Mouse (Mus musculus): ENCODE results near the gene Zfp689. TPM values are rescaled to one million over a fixed set of nuclear protein-coding genes. Genes with fewer than 3 reads are reported as not detected.

Zfp689 gene
- polyA plus RNA-seq, 1 experiment from 2014 or later, result 16.3 TPM

Small RNA genes lying within 50 kb of the gene (microRNA-seq; reads per million reads assigned to microRNA genes)
- not detected for gene Gm47278
- gene Mir7060, result not detected

Other genes with a start within 250 kb of the Zfp689 start
- gene Tbc1d10b, start 240.7 kb downstream of the Zfp689 start, polyA plus RNA-seq (2016; fragmentation: Nextera tagmentation; extraction: Ambion mirVana), result 46.5 and 47.2 TPM in 2 replicates
- 19.5 and 46.1 TPM in 2 replicates for gene Mylpf, start 240.3 kb downstream of the Zfp689 start, polyA plus RNA-seq (2016; fragmentation: Nextera tagmentation; extraction: Ambion mirVana)
- 61.3 and 67.9 TPM in 2 replicates for gene Zfp553, start 216.1 kb downstream of the Zfp689 start, polyA plus RNA-seq (2016; fragmentation: Nextera tagmentation; extraction: Ambion mirVana)
- 32.7 and 33.2 TPM in 2 replicates for gene Sept1, start 216.0 kb downstream of the Zfp689 start, polyA plus RNA-seq (2016; fragmentation: Nextera tagmentation; extraction: Ambion mirVana)
- 61.3 and 62.8 TPM in 2 replicates for gene Zfp771, start 204.9 kb downstream of the Zfp689 start, polyA plus RNA-seq (2016; fragmentation: Nextera tagmentation; extraction: Ambion mirVana)
- 123 and 147 TPM in 2 replicates for gene Dctpp1, start 188.4 kb downstream of the Zfp689 start, polyA plus RNA-seq (2016; fragmentation: Nextera tagmentation; extraction: Ambion mirVana)
- gene Sephs2, start 175.1 kb downstream of the Zfp689 start, polyA plus RNA-seq (2016; fragmentation: Nextera tagmentation; extraction: Ambion mirVana), result 66.5 and 69.3 TPM in 2 replicates
- gene Itgal, start 152.9 kb downstream of the Zfp689 start, polyA plus RNA-seq (2016; fragmentation: Nextera tagmentation; extraction: Ambion mirVana), result 0.46 and 0.52 TPM in 2 replicates
- 21.3 and 23.1 TPM in 2 replicates for gene Zfp768, start 103.6 kb downstream of the Zfp689 start, polyA plus RNA-seq (2016; fragmentation: Nextera tagmentation; extraction: Ambion mirVana)
- gene Zfp747, start 73.1 kb downstream of the Zfp689 start, polyA plus RNA-seq (2016; fragmentation: Nextera tagmentation; extraction: Ambion mirVana), result 9.3 and 9.7 TPM in 2 replicates
- gene 9130019O22Rik, start 62.0 kb downstream of the Zfp689 start, polyA plus RNA-seq (2016; fragmentation: Nextera tagmentation; extraction: Ambion mirVana), result 5.4 and 6.0 TPM in 2 replicates
- 6.4 and 6.8 TPM in 2 replicates for gene E430018J23Rik, start 55.5 kb downstream of the Zfp689 start, polyA plus RNA-seq (2016; fragmentation: Nextera tagmentation; extraction: Ambion mirVana)
- gene Zfp764, start 42.3 kb downstream of the Zfp689 start, polyA plus RNA-seq (2016; fragmentation: Nextera tagmentation; extraction: Ambion mirVana), result 5.9 and 6.5 TPM in 2 replicates
- 28.7 and 30.7 TPM in 2 replicates for gene Zfp688, start 27.1 kb downstream of the Zfp689 start, polyA plus RNA-seq (2016; fragmentation: Nextera tagmentation; extraction: Ambion mirVana)
- gene Prr14, start 10.5 kb upstream of the Zfp689 start, polyA plus RNA-seq (2016; fragmentation: Nextera tagmentation; extraction: Ambion mirVana), result 55.4 and 56.3 TPM in 2 replicates
- gene Fbrs, start 30.0 kb upstream of the Zfp689 start, polyA plus RNA-seq (2016; fragmentation: Nextera tagmentation; extraction: Ambion mirVana), result 14.4 and 15.6 TPM in 2 replicates
- 90.8 and 96.2 TPM in 2 replicates for gene Srcap, start 62.8 kb upstream of the Zfp689 start, polyA plus RNA-seq (2016; fragmentation: Nextera tagmentation; extraction: Ambion mirVana)
- gene Gm42715, start 70.4 kb upstream of the Zfp689 start, polyA plus RNA-seq (2016; fragmentation: Nextera tagmentation; extraction: Ambion mirVana), result 16.7 and 16.9 TPM in 2 replicates
- gene Tmem265, start 112.2 kb upstream of the Zfp689 start, polyA plus RNA-seq (2016; fragmentation: Nextera tagmentation; extraction: Ambion mirVana), result 5.4 and 6.3 TPM in 2 replicates
- gene Phkg2, start 124.2 kb upstream of the Zfp689 start, polyA plus RNA-seq (2016; fragmentation: Nextera tagmentation; extraction: Ambion mirVana), result 49.1 and 50.8 TPM in 2 replicates
- 13.0 and 17.0 TPM in 2 replicates for gene Ccdc189, start 139.4 kb upstream of the Zfp689 start, polyA plus RNA-seq (2016; fragmentation: Nextera tagmentation; extraction: Ambion mirVana)
- gene Rnf40, start 139.6 kb upstream of the Zfp689 start, polyA plus RNA-seq (2016; fragmentation: Nextera tagmentation; extraction: Ambion mirVana), result 67.3 and 75.4 TPM in 2 replicates
- gene Zfp629, start 166.6 kb upstream of the Zfp689 start, polyA plus RNA-seq (2016; fragmentation: Nextera tagmentation; extraction: Ambion mirVana), result 35.8 and 37.2 TPM in 2 replicates

Measured in hindbrain, embryonic 12.5 days (tissue).